Mouse (Mus musculus) MEL (cell line): ENCODE measurements at regions not wholly inside any gene's neighbourhood (a gene's known extent, or its start where the extent isn't known, plus 50 kb on each side); places are given as distances from the start of the nearest gene placed in this dataset.
A peak's percentile ranks its signal among the peaks of the same experiment; 100 is the strongest.

Experiments
- DNase-seq: peaks from one replicate; pipeline ENCODE4 v3.0.0; 2011; ENCODE audit warnings: low read depth, low spot score
- H3K27ac ChIP-seq: 2 replicates; pipeline ENCODE4 v1.5.1; 2012; ENCODE audit warnings: low read depth, mild to moderate bottlenecking, control low read depth, low read length, moderate library complexity; ENCODE audit not compliant: control insufficient read depth
- H3K27me3 ChIP-seq, 2 experiments: fragments of 150-350 bp in 1 of 2; sonication (generic) in 1 of 2; 2 replicates each; pipeline ENCODE4 v1.6.1; 2012; ENCODE audit warnings: low read length in 2 of 2, mild to moderate bottlenecking in 2 of 2, improper control_type of control experiment in 1 of 2, moderate library complexity in 1 of 2; ENCODE audit not compliant: insufficient read depth in 2 of 2, control insufficient read depth in 1 of 2
- H3K36me3 ChIP-seq, 2 experiments: 2 replicates each; pipeline ENCODE4 v1.6.1; 2012 to 2014; ENCODE audit warnings: low read length in 2 of 2, improper control_type of control experiment in 1 of 2, inconsistent platforms in 1 of 2, mild to moderate bottlenecking in 1 of 2; ENCODE audit not compliant: insufficient read depth in 2 of 2, control insufficient read depth in 1 of 2
- H3K4me1 ChIP-seq, 2 experiments: fragments of 150-350 bp in 1 of 2; sonication (generic) in 1 of 2; 2 replicates each; pipeline ENCODE4 v1.6.1; 2012; ENCODE audit warnings: low read length in 2 of 2, improper control_type of control experiment in 1 of 2, mild to moderate bottlenecking in 1 of 2; ENCODE audit not compliant: insufficient read depth in 2 of 2, control insufficient read depth in 1 of 2
- H3K4me3 ChIP-seq, 2 experiments: fragments of 150-350 bp in 1 of 2; sonication (generic) in 1 of 2; 2 replicates each; pipeline ENCODE4 v1.5.1; 2012; ENCODE audit warnings: low read depth in 2 of 2, low read length in 2 of 2, mild to moderate bottlenecking in 2 of 2, moderate library complexity in 2 of 2, control low read depth in 1 of 2, improper control_type of control experiment in 1 of 2; ENCODE audit not compliant: control insufficient read depth in 1 of 2, insufficient read depth in 1 of 2
- H3K79me2 ChIP-seq: 2 replicates; pipeline ENCODE4 v1.6.1; 2012; ENCODE audit warnings: mild to moderate bottlenecking, low read length, moderate library complexity; ENCODE audit not compliant: control insufficient read depth, poor library complexity, insufficient read depth
- H3K9ac ChIP-seq: 2 replicates; pipeline ENCODE4 v1.6.1; 2012; ENCODE audit warnings: low read depth, mild to moderate bottlenecking, control low read depth, low read length, moderate library complexity; ENCODE audit not compliant: control insufficient read depth, poor library complexity, severe bottlenecking
- H3K9me3 ChIP-seq: fragments of 150-350 bp; sonication (generic); replicated peaks from 2 replicates; pipeline ENCODE4 v1.6.1; 2012; ENCODE audit warnings: mild to moderate bottlenecking, low read length, improper control_type of control experiment, moderate library complexity; ENCODE audit not compliant: insufficient read depth
- BHLHE40 ChIP-seq: IDR thresholded peaks from 2 replicates; pipeline ENCODE4 v1.6.1; 2012; ENCODE audit warnings: low read depth, mild to moderate bottlenecking, inconsistent platforms, low read length, improper control_type of control experiment, borderline replicate concordance
- CHD1 ChIP-seq: IDR thresholded peaks from 2 replicates; pipeline ENCODE4 v1.6.1; 2012; ENCODE audit warnings: low read depth, mild to moderate bottlenecking, inconsistent platforms, low read length, improper control_type of control experiment
- CTCF ChIP-seq, 3 experiments: IDR thresholded peaks in 2 of 3; conservative IDR thresholded peaks in 1 of 3; 2 replicates each; pipeline ENCODE4 v1.5.1; 2011 to 2012; ENCODE audit warnings: low read length in 3 of 3, low read depth in 2 of 3, mild to moderate bottlenecking in 2 of 3, improper control_type of control experiment in 1 of 3, inconsistent platforms in 1 of 3, mixed read lengths in 1 of 3, moderate library complexity in 1 of 3; ENCODE audit not compliant: control insufficient read depth in 1 of 3, insufficient read depth in 1 of 3, poor library complexity in 1 of 3, severe bottlenecking in 1 of 3
- E2F4 ChIP-seq: IDR thresholded peaks from 2 replicates; pipeline ENCODE4 v1.6.1; 2011; ENCODE audit warnings: low read depth, low read length, improper control_type of control experiment, borderline replicate concordance
- ELF1 ChIP-seq: IDR thresholded peaks from 2 replicates; pipeline ENCODE4 v1.6.1; 2014; ENCODE audit warnings: low read depth, mild to moderate bottlenecking, inconsistent platforms, low read length, improper control_type of control experiment, moderate library complexity
- GABPA ChIP-seq: IDR thresholded peaks from 2 replicates; pipeline ENCODE4 v1.6.1; 2012; ENCODE audit warnings: low read depth, mild to moderate bottlenecking, inconsistent platforms, low read length, improper control_type of control experiment, moderate library complexity
- GATA1 ChIP-seq: IDR thresholded peaks from 2 replicates; pipeline ENCODE4 v1.6.1; 2011; ENCODE audit warnings: low read depth, low read length, improper control_type of control experiment
- HCFC1 ChIP-seq: IDR thresholded peaks from 2 replicates; pipeline ENCODE4 v1.6.1; 2012; ENCODE audit warnings: low read depth, mild to moderate bottlenecking, inconsistent platforms, low read length, improper control_type of control experiment, moderate library complexity
- JUND ChIP-seq: IDR thresholded peaks from 2 replicates; pipeline ENCODE4 v1.6.1; 2011; ENCODE audit warnings: low read depth, mild to moderate bottlenecking, improper control_type of control experiment, low read length
- MAX ChIP-seq: IDR thresholded peaks from 2 replicates; pipeline ENCODE4 v1.6.1; 2011; ENCODE audit warnings: low read length, improper control_type of control experiment
- MYB ChIP-seq: IDR thresholded peaks from 2 replicates; pipeline ENCODE4 v1.6.1; 2011; ENCODE audit warnings: mild to moderate bottlenecking, low read depth, low read length, improper control_type of control experiment
- NELFE ChIP-seq: IDR thresholded peaks from 2 replicates; pipeline ENCODE4 v1.6.1; 2011; ENCODE audit warnings: low read depth, low read length, improper control_type of control experiment
- POLR2A ChIP-seq, 2 experiments: IDR thresholded peaks; 2 replicates each; pipeline ENCODE4 v1.6.1; 2011 to 2012; ENCODE audit warnings: low read length in 2 of 2, mild to moderate bottlenecking in 2 of 2, control low read depth in 1 of 2, improper control_type of control experiment in 1 of 2, low read depth in 1 of 2, moderate library complexity in 1 of 2; ENCODE audit not compliant: control insufficient read depth in 1 of 2, insufficient read depth in 1 of 2, poor library complexity in 1 of 2
- POLR2AphosphoS2 ChIP-seq: IDR thresholded peaks from 2 replicates; pipeline ENCODE4 v1.6.1; 2011; ENCODE audit warnings: low read length, improper control_type of control experiment
- RAD21 ChIP-seq: IDR thresholded peaks from 2 replicates; pipeline ENCODE4 v1.6.1; 2011; ENCODE audit warnings: mild to moderate bottlenecking, low read depth, low read length, improper control_type of control experiment
- RCOR1 ChIP-seq: IDR thresholded peaks from 2 replicates; pipeline ENCODE4 v1.6.1; 2012; ENCODE audit warnings: low read depth, mild to moderate bottlenecking, inconsistent platforms, low read length, improper control_type of control experiment
- SMC3 ChIP-seq: IDR thresholded peaks from 2 replicates; pipeline ENCODE4 v1.6.1; 2011; ENCODE audit warnings: low read depth, low read length, improper control_type of control experiment
- TBP ChIP-seq: IDR thresholded peaks from 2 replicates; pipeline ENCODE4 v1.8.0; 2011; ENCODE audit warnings: low read depth, low read length, improper control_type of control experiment
- USF2 ChIP-seq, 2 experiments: IDR thresholded peaks; 2 replicates each; pipeline ENCODE4 v1.6.1; 2011 to 2012; ENCODE audit warnings: improper control_type of control experiment in 2 of 2, low read length in 2 of 2, borderline replicate concordance in 1 of 2, inconsistent platforms in 1 of 2, low read depth in 1 of 2, mild to moderate bottlenecking in 1 of 2; ENCODE audit not compliant: insufficient read depth in 1 of 2
- ZC3H11A ChIP-seq: IDR thresholded peaks from 2 replicates; pipeline ENCODE4 v1.6.1; 2012; ENCODE audit warnings: low read depth, mild to moderate bottlenecking, inconsistent platforms, low read length, improper control_type of control experiment
- ZNF384 ChIP-seq: IDR thresholded peaks from 2 replicates; pipeline ENCODE4 v1.6.1; 2012; ENCODE audit warnings: low read depth, mild to moderate bottlenecking, inconsistent platforms, low read length, improper control_type of control experiment

GRCm38 (mm10) chr17:47267843-47268242 is 100.8 kb upstream of the Mrps10 start:
- H3K4me3 ChIP-seq = no peak overlapping the region
- peaks cover 0 to 9% of the 10 kb centered on the region in 2 experiments; a peak in 2 of 4 replicates for H3K36me3 ChIP-seq
- no peaks in the 10 kb centered on the region for H3K79me2 ChIP-seq
- peaks cover 0 to 8% of the 10 kb centered on the region in 2 experiments; a peak in 3 of 4 replicates for H3K4me1 ChIP-seq
- no peaks in the 10 kb centered on the region for H3K27me3 ChIP-seq
- DNase-seq = peak; percentile 31
- H3K27ac ChIP-seq = no peak overlapping the region
- no peaks in the 10 kb centered on the region for H3K9me3 ChIP-seq
- no peak overlapping the region for H3K9ac ChIP-seq
- TF ChIP-seq RAD21 (peak; percentile 36), BHLHE40 (no peak), SMC3 (peak; percentile 32), USF2 (IDR thresholded peaks at IDR 0.05; ENCODE audit: borderline replicate concordance in 1 of 2, insufficient read depth in 1 of 2, low read depth in 1 of 2, low read length in 2 of 2) (no peak), POLR2AphosphoS2 (no peak), MAX (no peak), ZC3H11A (0 out of 2 replicates have a peak, but pooled peaks have one; percentile 15), GABPA (no peak), JUND (no peak), POLR2A (IDR thresholded peaks at IDR 0.05; ENCODE audit: control insufficient read depth in 1 of 2, insufficient read depth in 1 of 2, low read depth in 1 of 2, low read length in 2 of 2, poor library complexity in 1 of 2) (no peak), GATA1 (no peak), MYB (no peak), TBP (no peak), E2F4 (no peak), ZNF384 (no peak), CTCF (IDR thresholded peaks at IDR 0.05 in 2 of 3, conservative IDR thresholded peaks at IDR 0.05 in 1 of 3; ENCODE audit: control insufficient read depth in 1 of 3, insufficient read depth in 1 of 3, low read depth in 2 of 3, low read length in 3 of 3, poor library complexity in 1 of 3, severe bottlenecking in 1 of 3) (peak; percentile 48 to 74 (median 51))

GRCm38 (mm10) chr17:47267076-47267475 is 101.6 kb upstream of the Mrps10 start:
- DNase-seq = no peak

DNA sequence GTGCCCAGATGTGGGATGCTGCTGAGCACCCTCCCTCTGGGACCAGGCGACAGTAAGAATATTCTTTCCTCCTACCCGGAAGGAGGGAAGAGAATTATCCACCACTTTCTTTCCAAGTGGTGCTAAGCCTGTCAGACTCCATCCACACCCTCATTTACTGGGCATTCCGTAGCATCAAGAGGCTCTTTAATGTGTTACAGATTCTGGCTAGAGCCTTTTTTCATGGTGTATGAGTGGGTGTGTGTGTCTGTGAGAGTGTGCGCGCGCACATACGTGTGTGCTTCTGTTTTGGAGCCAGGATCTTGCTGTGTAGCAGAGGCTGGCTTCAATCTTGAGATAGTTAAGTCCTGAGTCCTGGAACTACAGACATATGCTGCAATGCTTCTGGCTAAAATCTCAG is 102.4 kb upstream of the Mrps10 start:
- no peak for TF ChIP-seq NELFE
- TF ChIP-seq CHD1 = no peak
- TF ChIP-seq TBP = no peak
- TF ChIP-seq BHLHE40 = no peak
- TF ChIP-seq RCOR1 = no peak
- no peak for TF ChIP-seq ELF1
- TF ChIP-seq MYB = no peak
- TF ChIP-seq HCFC1 = no peak
- no peak for TF ChIP-seq SMC3
- no peak for TF ChIP-seq GABPA
- Histone ChIP-seq H3K9me3 (no peaks in the 10 kb centered on the region), H3K9ac (no peak overlapping the region), H3K4me3 (no peak overlapping the region), H3K79me2 (no peaks in the 10 kb centered on the region), H3K27me3 (no peaks in the 10 kb centered on the region), H3K4me1 (peaks cover 0 to 6% of the 10 kb centered on the region in 2 experiments; a peak in 1 of 4 replicates), H3K36me3 (peaks cover 0 to 3% of the 10 kb centered on the region in 2 experiments; a peak in 2 of 4 replicates), H3K27ac (no peak overlapping the region)
- no peak for DNase-seq

More at GRCm38 (mm10) chr17:47267076-47267475, 101.6 kb upstream of the Mrps10 start:
- Histone ChIP-seq H3K36me3 (peaks cover 0 to 2% of the 10 kb centered on the region in 2 experiments; a peak in 2 of 4 replicates), H3K27me3 (no peaks in the 10 kb centered on the region), H3K4me3 (no peak overlapping the region), H3K4me1 (peaks cover 0 to 2% of the 10 kb centered on the region in 2 experiments; a peak in 2 of 4 replicates), H3K9me3 (no peaks in the 10 kb centered on the region), H3K27ac (no peak overlapping the region), H3K79me2 (no peaks in the 10 kb centered on the region), H3K9ac (no peak overlapping the region)
- no peak for TF ChIP-seq USF2 (IDR thresholded peaks at IDR 0.05; ENCODE audit: borderline replicate concordance in 1 of 2, insufficient read depth in 1 of 2, low read depth in 1 of 2, low read length in 2 of 2)
